Mouse (Mus musculus) spleen, adult 2 months (tissue): ENCODE measurements around the gene Zfp324. TPM values are rescaled to one million over a fixed set of nuclear protein-coding genes. Genes with fewer than 3 reads are reported as not detected.
"Not testable (repeated sequence)": the region's sequence is repeated elsewhere in the genome, so short reads cannot be mapped to it uniquely, and the experiment has no call there.

Experiments
- DNase-seq, 2 experiments: peaks; one replicate each; pipeline versions ENCODE4 v3.0.0 to v3.0.0-alpha.2; 2012 to 2021; ENCODE audit warnings: low spot score in 2 of 2, low read depth in 1 of 2
- H3K27ac ChIP-seq: fragments of 200-500 bp; 2 replicates; pipeline ENCODE4 v1.5.1; 2012; ENCODE audit warnings: low read length, inconsistent platforms; ENCODE audit not compliant: insufficient read depth
- H3K27me3 ChIP-seq: fragments of 200-500 bp; 2 replicates; pipeline ENCODE4 v1.6.1; 2012; ENCODE audit warnings: mild to moderate bottlenecking, moderate library complexity, low read length, inconsistent platforms; ENCODE audit not compliant: control insufficient read depth, insufficient read depth
- H3K36me3 ChIP-seq: fragments of 200-500 bp; 2 replicates; pipeline ENCODE4 v1.6.1; 2012; ENCODE audit warnings: mild to moderate bottlenecking, low read length, inconsistent platforms; ENCODE audit not compliant: control insufficient read depth, insufficient read depth
- H3K4me1 ChIP-seq: fragments of 200-500 bp; 2 replicates; pipeline ENCODE4 v1.6.1; 2011; ENCODE audit warnings: inconsistent platforms; ENCODE audit not compliant: control insufficient read depth, insufficient read depth, insufficient read length
- H3K4me3 ChIP-seq: fragments of 200-500 bp; 2 replicates; pipeline ENCODE4 v1.5.1; 2011; ENCODE audit warnings: mild to moderate bottlenecking, inconsistent platforms; ENCODE audit not compliant: insufficient read depth, insufficient read length; ENCODE audit errors: extremely low read depth
- CTCF ChIP-seq: fragments of 200-500 bp; IDR thresholded peaks from 2 replicates; pipeline ENCODE4 v1.5.1; 2011; ENCODE audit warnings: mild to moderate bottlenecking, inconsistent platforms; ENCODE audit not compliant: insufficient read depth, insufficient read length, insufficient replicate concordance; ENCODE audit errors: extremely low read depth
- POLR2A ChIP-seq: fragments of 200-500 bp; IDR thresholded peaks from 2 replicates; pipeline ENCODE4 v1.6.1; 2011; ENCODE audit warnings: low read depth, low read length, inconsistent platforms
- WGBS: fragments of 180-500 bp; shearing (Covaris S2); methylation state at CpG from one replicate; pipeline ENCODE4 v1.1.7; 2018; 5-methylcytosine and 5-hydroxymethylcytosine counted together
- polyA plus RNA-seq: library from polyadenylated mRNA; depleted of rRNA; stranded (reverse); fragments of >200 nt; gene quantifications from 2 replicates; pipeline ENCODE4 v1.2.3, GENCODE M21; 2012; rRNA removed

Zfp324 gene
- 3.7 and 4.7 TPM in 2 replicates for polyA plus RNA-seq

DNA sequence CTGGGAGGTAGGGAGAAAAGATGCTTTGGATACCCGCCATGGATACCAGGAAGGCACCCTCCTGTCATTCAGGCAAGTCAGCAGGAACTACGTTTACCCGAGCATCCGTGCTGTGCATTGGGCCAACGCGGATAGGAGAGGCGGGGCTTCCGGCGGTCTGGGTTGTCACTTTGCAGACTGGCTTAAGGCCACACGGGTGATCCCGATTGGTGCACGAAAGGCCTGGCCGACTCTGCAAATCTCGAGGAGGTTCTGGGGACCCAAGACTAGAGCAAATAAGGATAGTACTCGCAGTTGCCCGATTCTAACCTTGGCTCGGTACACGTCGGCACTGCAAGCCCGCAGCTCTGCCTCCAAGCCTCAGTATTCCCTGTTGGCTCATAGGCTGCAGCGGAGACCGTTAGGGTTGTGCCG lies at the start of gene Zfp324:
Gene Zfp324, plus strand, starts transcription at position 161 of the 414 bp plus-strand sequence.
- peak; percentile 63 to 87 for DNase-seq
- no peaks in the 10 kb centered on the region for H3K27me3 ChIP-seq
- peak within 1 kb of the TSS; percentile 73 for H3K27ac ChIP-seq
- 0% methylated on average over 23 of the region's 23 CpGs for WGBS
- H3K4me3 ChIP-seq: peak within 1 kb of the TSS; percentile 79
- peaks cover 6% of the 10 kb centered on the region; the same call in 1 of the 2 replicates for H3K4me1 ChIP-seq
- H3K36me3 ChIP-seq: peaks cover 14% of the 10 kb centered on the region
- peak; percentile 48 for TF ChIP-seq POLR2A
- TF ChIP-seq CTCF: no peak

DNA sequence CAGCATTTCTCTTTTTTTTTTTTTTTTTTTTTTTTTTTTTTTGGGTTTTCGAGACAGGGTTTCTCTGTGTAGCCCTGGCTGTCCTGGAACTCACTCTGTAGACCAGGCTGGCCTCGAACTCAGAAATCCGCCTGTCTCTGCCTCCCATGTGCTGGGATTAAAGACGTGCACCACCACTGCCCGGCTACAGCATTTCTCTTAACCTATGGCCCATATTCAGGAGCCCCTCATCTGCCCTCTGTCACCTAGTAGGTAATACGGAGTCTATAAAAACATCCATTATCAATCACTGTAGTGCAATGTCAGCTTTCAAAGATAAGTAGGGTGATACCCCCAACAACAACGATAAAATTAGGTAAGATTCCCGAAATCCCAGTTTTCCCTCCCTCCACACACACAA lies 45.1 kb upstream of the Zfp324 start:
- not testable (repeated sequence) for H3K27me3 ChIP-seq, DNase-seq, H3K27ac ChIP-seq, H3K4me3 ChIP-seq, H3K4me1 ChIP-seq
- H3K36me3 ChIP-seq: peaks cover 13% of the 10 kb centered on the region
- 88% methylated on average over 7 of the region's 8 CpGs for WGBS

- peaks cover 3% of the 10 kb centered on the region; the same call in 1 of the 2 replicates for H3K4me1 ChIP-seq
- peaks cover 21% of the 10 kb centered on the region for H3K36me3 ChIP-seq
- peak overlapping the region; percentile 74 for H3K4me3 ChIP-seq
- 1% methylated on average over 3 of the region's 3 CpGs for WGBS
- peak overlapping the region; percentile 92 for H3K27ac ChIP-seq
- H3K27me3 ChIP-seq: no peaks in the 10 kb centered on the region
- no peak for TF ChIP-seq POLR2A
- TF ChIP-seq CTCF: no peak
- DNase-seq: no peak
These were observed 44.3 kb upstream of the Zfp324 start for GRCm38 (mm10) chr7:12921318-12921704.

DNA sequence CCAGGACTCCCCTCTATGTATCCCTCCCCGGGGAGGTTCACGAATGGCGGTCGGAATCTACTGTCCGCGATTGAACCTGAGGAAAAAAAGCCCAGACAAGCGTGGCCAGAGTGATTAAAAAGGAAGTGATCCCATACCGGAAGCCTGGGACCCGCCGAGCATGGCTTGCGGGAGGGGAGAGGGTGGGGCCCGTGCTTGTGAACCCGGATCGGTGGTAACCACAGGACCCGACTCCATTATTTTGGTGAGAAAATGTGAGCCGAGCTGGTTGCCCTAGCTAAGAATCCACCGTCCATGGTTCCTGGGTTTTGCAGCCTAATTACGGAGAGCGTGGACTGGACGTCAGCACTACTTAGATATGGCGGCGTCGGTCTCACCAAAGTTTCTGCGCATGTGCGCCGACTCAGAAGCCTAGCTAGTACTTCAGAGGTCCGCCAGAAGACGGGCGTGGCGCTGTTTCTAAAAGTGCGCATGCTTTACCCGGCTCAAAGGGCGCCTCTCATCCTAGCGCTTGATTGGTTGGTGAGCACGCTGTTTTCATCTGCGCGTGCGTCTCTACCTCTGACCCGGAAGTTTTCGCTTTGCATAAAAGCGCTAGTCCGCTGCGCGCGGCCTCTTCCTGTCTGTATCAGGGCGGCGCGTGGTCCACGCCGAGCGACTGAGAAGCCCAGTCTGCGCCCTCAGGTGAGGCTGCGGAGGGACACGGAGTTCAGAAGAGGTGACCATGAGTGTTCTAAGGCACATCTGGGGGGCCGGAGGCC lies 43.8 kb upstream of the Zfp324 start, which contains the start of gene Rps5:
Gene Rps5, plus strand, starts transcription at position 586 of the 761 bp plus-strand sequence.
- peak; percentile 98 to 99 for DNase-seq
- peak; percentile 93 for TF ChIP-seq POLR2A
- peak; percentile 61; the same call in 1 of the 2 replicates for TF ChIP-seq CTCF
- Histone ChIP-seq H3K4me3 (peak within 1 kb of the TSS; percentile 85), H3K36me3 (peaks cover 26% of the 10 kb centered on the region), H3K27me3 (no peaks in the 10 kb centered on the region), H3K27ac (peak within 1 kb of the TSS; percentile 92), H3K4me1 (peaks cover 3% of the 10 kb centered on the region; the same call in 1 of the 2 replicates)
- under 1% methylated on average over 55 of the region's 55 CpGs for WGBS

GRCm38 (mm10) chr7:12922729-12923128 lies 42.9 kb upstream of the Zfp324 start:
- H3K36me3 ChIP-seq: peaks cover 29% of the 10 kb centered on the region
- 2% methylated on average over 8 of the region's 8 CpGs for WGBS
- H3K4me1 ChIP-seq: peaks cover 3% of the 10 kb centered on the region; the same call in 1 of the 2 replicates
- TF ChIP-seq CTCF (no peak), POLR2A (no peak)
- H3K27ac ChIP-seq: no peak overlapping the region
- H3K4me3 ChIP-seq: peak overlapping the region; percentile 85
- H3K27me3 ChIP-seq: no peaks in the 10 kb centered on the region
- no peak for DNase-seq

DNA sequence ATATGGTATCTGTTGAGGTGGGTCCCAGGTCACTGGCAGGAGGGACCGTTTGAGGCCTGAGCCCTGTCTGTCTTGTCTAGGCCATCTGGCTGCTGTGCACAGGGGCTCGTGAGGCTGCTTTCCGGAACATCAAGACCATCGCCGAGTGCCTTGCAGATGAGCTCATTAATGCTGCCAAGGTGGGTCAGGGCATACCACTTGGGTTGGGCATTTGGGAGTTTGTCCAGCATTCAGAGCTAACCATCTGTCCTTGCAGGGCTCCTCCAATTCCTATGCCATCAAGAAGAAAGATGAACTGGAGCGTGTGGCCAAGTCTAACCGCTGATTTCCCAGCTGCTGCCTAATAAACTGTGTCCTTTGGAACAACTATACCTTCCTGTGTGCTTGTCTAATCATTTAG lies 39.3 kb upstream of the Zfp324 start:
- WGBS: 96% methylated on average over 7 of the region's 7 CpGs
- Histone ChIP-seq H3K4me1 (peaks cover 1% of the 10 kb centered on the region), H3K27me3 (no peaks in the 10 kb centered on the region), H3K4me3 (no peak overlapping the region), H3K27ac (no peak overlapping the region), H3K36me3 (peaks cover 29% of the 10 kb centered on the region)
- TF ChIP-seq POLR2A (no peak), CTCF (no peak)
- no peak for DNase-seq

DNA sequence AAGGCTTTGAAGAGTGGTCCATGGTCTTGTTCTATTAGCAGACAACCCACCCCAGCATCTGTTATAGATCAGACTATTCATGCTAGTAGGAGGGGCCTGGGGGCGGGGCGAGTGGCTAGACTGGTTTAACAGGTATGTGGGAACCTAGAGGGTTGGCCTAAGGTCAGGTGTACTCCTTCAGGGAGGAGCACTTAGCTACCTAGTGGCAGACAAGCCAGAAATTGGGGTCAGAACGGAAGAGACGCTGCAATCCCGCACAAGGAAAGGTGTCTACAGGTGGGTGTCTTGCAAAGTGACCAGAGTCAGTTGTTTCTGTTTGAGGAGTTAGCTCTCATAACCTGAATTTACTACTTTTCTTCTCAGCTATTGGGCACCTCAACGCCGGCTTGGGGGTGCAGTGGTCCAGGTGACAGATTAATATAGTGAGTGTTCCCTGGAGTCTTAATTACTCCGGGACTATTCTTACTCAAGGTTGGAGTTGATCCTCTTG lies 38.4 kb upstream of the Zfp324 start, which contains the start of gene Rnf225:
Gene Rnf225, plus strand, starts transcription at position 226 of the 490 bp plus-strand sequence.
- no peaks in the 10 kb centered on the region for H3K27me3 ChIP-seq
- H3K4me3 ChIP-seq: no peak within 1 kb of the TSS
- WGBS: 82% methylated on average over 8 of the region's 8 CpGs
- H3K4me1 ChIP-seq: no peaks in the 10 kb centered on the region; the same call in none of the 2 replicates
- TF ChIP-seq CTCF (no peak), POLR2A (no peak)
- H3K27ac ChIP-seq: no peak within 1 kb of the TSS
- peaks cover 29% of the 10 kb centered on the region for H3K36me3 ChIP-seq
- no peak for DNase-seq
